Mouse (Mus musculus) erythroblast, embryonic 14.5 days (primary cell): ENCODE measurements around the gene Gprin3. TPM values are rescaled to one million over a fixed set of nuclear protein-coding genes. Genes with fewer than 3 reads are reported as not detected.

ENCODE experiments used
- H3K27me3 ChIP-seq: 2 replicates; pipeline ENCODE4 v1.6.1; 2012; ENCODE audit warnings: inconsistent platforms; ENCODE audit not compliant: control insufficient read depth
- H3K36me3 ChIP-seq: 2 replicates; pipeline ENCODE4 v1.6.1; 2012; ENCODE audit warnings: mild to moderate bottlenecking, inconsistent platforms; ENCODE audit not compliant: control insufficient read depth
- H3K4me1 ChIP-seq: 2 replicates; pipeline ENCODE4 v1.6.1; 2012; ENCODE audit warnings: inconsistent platforms; ENCODE audit not compliant: control insufficient read depth
- H3K4me3 ChIP-seq: replicated peaks from 2 replicates; pipeline ENCODE3; 2012; ENCODE audit warnings: moderate library complexity, mild to moderate bottlenecking, inconsistent platforms
- H3K9me3 ChIP-seq: 2 replicates; pipeline ENCODE4 v1.6.1; 2012; ENCODE audit warnings: low read length, inconsistent platforms, mixed read lengths; ENCODE audit not compliant: control insufficient read depth
- GATA1 ChIP-seq: IDR thresholded peaks from 2 replicates; pipeline ENCODE4 v1.6.1; 2012; ENCODE audit warnings: low read length, inconsistent platforms, mixed read lengths
- TAL1 ChIP-seq: IDR thresholded peaks from 3 replicates; pipeline ENCODE4 v1.6.1; 2012; ENCODE audit warnings: low read length, inconsistent platforms, mixed read lengths
- polyA plus RNA-seq: library from polyadenylated mRNA; stranded (reverse); fragments of >175 nt; gene quantifications from 2 replicates; pipeline ENCODE4 v1.2.3, GENCODE M21; 2012

The Gprin3 gene
- polyA plus RNA-seq, 1 experiment, result not detected

DNA sequence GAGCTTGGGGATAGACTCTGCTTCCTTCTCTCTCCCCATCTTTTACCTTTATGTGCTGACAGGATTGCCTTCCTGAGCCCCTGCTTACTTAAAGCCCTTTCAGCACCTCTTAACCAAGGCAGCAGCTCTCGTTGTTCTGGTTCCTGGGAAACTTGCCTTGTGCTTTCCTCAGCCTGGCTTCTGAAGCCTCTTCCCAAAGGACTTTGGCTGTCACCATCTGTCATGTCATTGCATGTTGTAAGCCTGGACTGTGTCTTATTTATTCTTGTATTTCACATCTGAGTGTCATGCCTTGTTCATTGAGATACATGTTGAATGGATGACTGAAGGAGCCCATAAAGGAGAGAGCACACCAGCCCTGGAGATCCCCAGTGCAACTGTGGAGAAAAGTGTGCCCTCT is 2.3 kb downstream of the Gprin3 start:
- H3K36me3 ChIP-seq, result no peaks in the 10 kb centered on the region
- TF ChIP-seq GATA1, result no peak
- TF ChIP-seq TAL1, result no peak
- H3K27me3 ChIP-seq, result no peaks in the 10 kb centered on the region
- no peaks in the 10 kb centered on the region for H3K9me3 ChIP-seq
- no peak overlapping the region for H3K4me3 ChIP-seq
- H3K4me1 ChIP-seq, result no peaks in the 10 kb centered on the region

DNA sequence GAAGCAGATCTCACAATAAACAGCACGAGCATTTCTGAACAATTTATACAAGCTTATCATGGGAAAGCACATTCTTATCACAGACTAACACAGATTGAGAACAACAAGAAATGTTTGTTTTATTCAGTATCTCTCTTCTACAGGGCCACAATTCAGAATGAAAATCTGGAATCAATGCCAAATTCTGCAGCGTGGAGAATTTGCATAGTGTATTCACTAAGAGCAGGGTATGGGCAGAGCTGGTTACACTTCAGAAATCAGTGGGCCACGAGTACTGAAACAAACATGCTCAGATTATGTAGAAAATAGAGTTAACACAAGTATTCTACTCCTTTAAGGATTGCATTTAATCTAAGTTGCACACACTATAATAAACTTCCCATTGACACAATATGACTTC is 6.8 kb downstream of the Gprin3 start:
- Histone ChIP-seq H3K36me3 (no peaks in the 10 kb centered on the region), H3K4me1 (no peaks in the 10 kb centered on the region), H3K9me3 (no peaks in the 10 kb centered on the region), H3K27me3 (no peaks in the 10 kb centered on the region), H3K4me3 (no peak overlapping the region)
- TF ChIP-seq TAL1, result no peak

- no peak for TF ChIP-seq GATA1
- no peak for TF ChIP-seq TAL1
- no peaks in the 10 kb centered on the region for H3K4me1 ChIP-seq
Observed at GRCm38 (mm10) chr6:59418659-59419058, 7.4 kb downstream of the Gprin3 start.

DNA sequence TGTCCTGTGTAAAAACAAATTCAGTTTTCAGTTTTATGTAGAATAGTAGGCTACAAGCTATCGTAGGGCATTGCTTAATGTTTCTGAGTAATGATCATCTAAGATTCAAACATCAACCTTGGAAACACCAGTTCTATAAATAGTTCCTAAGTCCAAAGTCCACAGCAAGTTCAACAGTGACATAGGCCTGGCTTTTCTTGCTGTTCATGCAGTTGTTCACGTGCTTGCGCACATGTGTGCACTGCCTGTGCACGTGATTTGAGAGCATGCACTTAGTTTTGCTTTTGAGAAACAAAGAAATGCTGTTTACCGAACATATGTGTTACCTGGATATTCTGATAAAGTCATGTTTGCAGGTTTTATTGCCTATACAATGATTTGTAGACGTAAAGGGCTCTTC is 11.3 kb downstream of the Gprin3 start:
- Histone ChIP-seq H3K4me1 (no peaks in the 10 kb centered on the region), H3K36me3 (no peaks in the 10 kb centered on the region), H3K4me3 (no peak overlapping the region), H3K27me3 (no peaks in the 10 kb centered on the region), H3K9me3 (no peaks in the 10 kb centered on the region)
- TF ChIP-seq GATA1 (no peak), TAL1 (no peak)

More at GRCm38 (mm10) chr6:59418659-59419058, 7.4 kb downstream of the Gprin3 start:
- no peak overlapping the region for H3K4me3 ChIP-seq
- no peaks in the 10 kb centered on the region for H3K27me3 ChIP-seq
- H3K36me3 ChIP-seq, result no peaks in the 10 kb centered on the region
- H3K9me3 ChIP-seq, result no peaks in the 10 kb centered on the region

DNA sequence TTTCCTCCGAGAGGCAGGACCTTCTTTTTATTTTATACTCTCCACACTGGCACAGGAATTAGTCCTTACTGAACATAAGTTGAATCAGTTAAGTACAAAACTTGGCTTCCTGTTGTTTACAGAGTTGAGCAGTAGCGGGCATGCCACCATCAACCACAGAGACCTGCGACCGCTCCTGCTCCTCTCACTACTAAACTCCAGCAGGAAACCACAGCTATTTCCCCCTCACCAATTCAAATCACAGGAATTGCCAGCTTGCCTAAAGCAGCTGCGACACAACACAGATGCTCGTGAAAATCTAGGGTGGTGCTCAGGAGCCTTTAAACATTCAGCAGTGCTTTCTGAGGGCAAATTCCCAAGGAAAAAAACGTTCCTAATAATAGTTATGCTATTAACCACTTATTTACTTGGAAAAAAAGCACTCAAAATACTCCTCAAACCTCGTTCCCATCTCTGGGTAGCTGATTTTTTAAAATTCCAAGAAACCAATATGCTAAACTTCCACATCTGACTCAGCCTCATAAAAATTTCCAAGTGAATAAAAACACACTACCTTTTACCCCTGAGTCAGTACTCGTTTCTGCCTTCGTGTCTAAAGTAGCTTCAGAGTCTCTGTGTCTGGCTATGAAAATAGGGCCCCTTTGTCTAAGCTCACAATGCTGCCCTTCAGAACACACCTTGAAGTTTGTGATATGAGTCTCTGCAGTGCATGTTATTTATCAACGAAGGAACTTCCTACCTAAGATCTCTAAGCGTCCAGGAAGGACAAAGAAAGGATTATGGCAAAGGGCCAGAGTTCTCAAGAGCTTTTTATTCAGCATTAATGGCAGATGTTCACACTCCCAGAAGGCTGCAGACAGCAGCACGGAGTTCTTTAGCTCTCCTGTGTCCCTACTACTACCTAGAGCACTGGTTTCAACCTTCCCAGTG is 13.4 kb downstream of the Gprin3 start:
- H3K4me1 ChIP-seq, result no peaks in the 10 kb centered on the region
- no peaks in the 10 kb centered on the region for H3K9me3 ChIP-seq
- no peaks in the 10 kb centered on the region for H3K36me3 ChIP-seq
- no peak overlapping the region for H3K4me3 ChIP-seq
- H3K27me3 ChIP-seq, result no peaks in the 10 kb centered on the region
- TF ChIP-seq TAL1, result no peak
- no peak for TF ChIP-seq GATA1

DNA sequence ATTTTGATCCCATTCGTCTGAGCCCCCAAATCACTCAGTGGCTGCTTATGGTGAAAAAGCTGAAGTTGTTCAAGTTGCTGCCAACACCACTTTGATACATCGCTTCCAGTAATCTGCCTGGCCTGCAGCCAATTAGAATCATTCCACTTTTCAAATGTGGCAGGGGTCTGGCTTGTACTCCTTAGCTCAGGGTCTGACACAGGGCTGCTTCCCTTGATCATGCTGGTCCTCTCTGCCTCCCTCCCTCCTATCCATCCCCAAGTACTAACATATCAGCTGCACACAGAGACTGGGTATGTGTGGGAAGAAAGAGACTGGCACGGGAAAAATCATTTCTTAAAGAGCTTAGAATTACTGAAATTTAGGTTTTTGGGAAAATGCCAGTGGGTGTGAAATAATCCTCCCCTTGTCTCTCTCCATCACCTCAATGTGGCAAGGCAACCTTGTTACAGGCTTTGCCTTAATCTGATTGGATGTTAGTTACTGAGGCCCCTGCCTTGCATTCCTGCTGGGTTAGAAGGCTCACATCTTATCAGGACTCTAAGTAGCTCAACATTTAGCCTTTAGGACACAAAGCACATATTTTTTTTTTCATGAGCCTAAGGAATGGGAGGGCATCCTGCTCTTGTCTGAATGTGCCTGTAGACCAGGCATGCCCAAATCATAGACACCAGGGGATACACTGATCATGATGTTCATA is 16.9 kb downstream of the Gprin3 start:
- no peaks in the 10 kb centered on the region for H3K36me3 ChIP-seq

GRCm38 (mm10) chr6:59407482-59407997 is 18.6 kb downstream of the Gprin3 start:
- H3K4me3 ChIP-seq, result no peak overlapping the region
- no peaks in the 10 kb centered on the region for H3K36me3 ChIP-seq
- H3K4me1 ChIP-seq, result no peaks in the 10 kb centered on the region
- no peaks in the 10 kb centered on the region for H3K9me3 ChIP-seq
- H3K27me3 ChIP-seq, result no peaks in the 10 kb centered on the region
- TF ChIP-seq GATA1 (no peak), TAL1 (no peak)

More for the DNA sequence above, 16.9 kb downstream of the Gprin3 start:
- Histone ChIP-seq H3K27me3 (no peaks in the 10 kb centered on the region), H3K9me3 (no peaks in the 10 kb centered on the region), H3K4me3 (no peak overlapping the region), H3K4me1 (no peaks in the 10 kb centered on the region)
- TF ChIP-seq TAL1, result no peak
- TF ChIP-seq GATA1, result no peak

- Histone ChIP-seq H3K36me3 (no peaks in the 10 kb centered on the region), H3K27me3 (no peaks in the 10 kb centered on the region), H3K4me1 (no peaks in the 10 kb centered on the region), H3K9me3 (no peaks in the 10 kb centered on the region), H3K4me3 (no peak overlapping the region)
- TF ChIP-seq GATA1, result no peak
- TF ChIP-seq TAL1, result no peak
Observed at GRCm38 (mm10) chr6:59390208-59390607, 35.9 kb downstream of the Gprin3 start.

DNA sequence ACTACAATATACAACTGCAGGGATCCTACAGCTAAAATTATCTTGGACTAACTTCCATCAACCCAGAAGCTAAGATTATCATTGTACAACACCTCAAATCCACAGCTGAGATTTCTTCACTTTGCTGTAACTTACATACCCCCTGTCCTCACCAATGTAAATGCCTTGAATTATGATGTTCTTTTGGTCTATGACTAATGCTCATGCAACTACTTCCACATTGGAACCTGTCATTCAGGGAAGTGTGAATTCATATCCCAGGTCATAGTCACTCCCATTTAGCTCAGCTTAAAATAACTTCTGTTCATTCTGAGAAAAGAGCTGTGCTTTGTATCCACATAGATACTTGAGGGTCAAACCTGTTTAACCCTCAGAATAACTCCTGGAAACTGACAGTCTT is 60.8 kb downstream of the Gprin3 start:
- no peak for TF ChIP-seq TAL1
- no peak for TF ChIP-seq GATA1

GRCm38 (mm10) chr6:59363282-59363681 is 62.8 kb downstream of the Gprin3 start:
- Histone ChIP-seq H3K27me3 (no peaks in the 10 kb centered on the region), H3K4me1 (no peaks in the 10 kb centered on the region), H3K4me3 (no peak overlapping the region), H3K9me3 (no peaks in the 10 kb centered on the region), H3K36me3 (no peaks in the 10 kb centered on the region)
- no peak for TF ChIP-seq GATA1
- no peak for TF ChIP-seq TAL1

More for the DNA sequence above, 60.8 kb downstream of the Gprin3 start:
- Histone ChIP-seq H3K27me3 (no peaks in the 10 kb centered on the region), H3K4me3 (no peak overlapping the region), H3K9me3 (no peaks in the 10 kb centered on the region), H3K4me1 (no peaks in the 10 kb centered on the region), H3K36me3 (no peaks in the 10 kb centered on the region)
